Mouse (Mus musculus): ENCODE results near the gene Qser1. TPM values are rescaled to one million over a fixed set of nuclear protein-coding genes. Genes with fewer than 3 reads are reported as not detected.
A peak's percentile ranks its signal among the peaks of the same experiment; 100 is the strongest.
"Not testable (repeated sequence)": the region's sequence is repeated elsewhere in the genome, so short reads cannot be mapped to it uniquely, and the experiment has no call there.

The Qser1 gene
- polyA plus RNA-seq, 1 experiment from 2014 or later = 12.4 TPM

- no peaks in the 10 kb centered on the region for H3K36me3 ChIP-seq (ENCODE audit: control insufficient read depth, insufficient read depth, low read length)
- H3K27me3 ChIP-seq (ENCODE audit: control insufficient read depth, insufficient read depth, low read length) = no peaks in the 10 kb centered on the region
- no peaks in the 10 kb centered on the region for H3K4me1 ChIP-seq (ENCODE audit: control insufficient read depth, insufficient read depth, low read length)
- ATAC-seq (ENCODE audit: low read depth) = no peak
- H3K27ac ChIP-seq (ENCODE audit: low read depth, low read length) = no peak overlapping the region
- no peak overlapping the region for H3K4me2 ChIP-seq (ENCODE audit: low read depth, low read length)
- H3K4me3 ChIP-seq (ENCODE audit: low read depth, low read length) = no peak overlapping the region
- H3K9ac ChIP-seq (replicated peaks; ENCODE audit: low read depth, low read length) = no peak overlapping the region
- no peaks in the 10 kb centered on the region for H3K9me3 ChIP-seq (ENCODE audit: control insufficient read depth, low read length)
These were observed 24.4 kb upstream of the Qser1 start for GRCm38 (mm10) chr2:104840974-104841373.

GRCm38 (mm10) chr2:104832486-104832885 lies 15.9 kb upstream of the Qser1 start:
- Histone ChIP-seq H3K36me3 (ENCODE audit: control insufficient read depth, insufficient read depth, low read length) (no peaks in the 10 kb centered on the region), H3K4me3 (ENCODE audit: low read depth, low read length) (no peak overlapping the region), H3K9me3 (ENCODE audit: control insufficient read depth, low read length) (no peaks in the 10 kb centered on the region), H3K27ac (ENCODE audit: low read depth, low read length) (no peak overlapping the region), H3K4me2 (ENCODE audit: low read depth, low read length) (no peak overlapping the region), H3K27me3 (ENCODE audit: control insufficient read depth, insufficient read depth, low read length) (no peaks in the 10 kb centered on the region), H3K4me1 (ENCODE audit: control insufficient read depth, insufficient read depth, low read length) (no peaks in the 10 kb centered on the region), H3K9ac (replicated peaks; ENCODE audit: low read depth, low read length) (no peak overlapping the region)
- WGBS = 90% methylated on average over 2 of the region's 2 CpGs
- ATAC-seq (ENCODE audit: low read depth) = no peak

GRCm38 (mm10) chr2:104826191-104826590 lies 9.6 kb upstream of the Qser1 start:
- Histone ChIP-seq H3K9me3 (ENCODE audit: control insufficient read depth, low read length) (no peaks in the 10 kb centered on the region), H3K9ac (replicated peaks; ENCODE audit: low read depth, low read length) (no peak overlapping the region), H3K4me1 (ENCODE audit: control insufficient read depth, insufficient read depth, low read length) (no peaks in the 10 kb centered on the region), H3K4me3 (ENCODE audit: low read depth, low read length) (no peak overlapping the region), H3K27me3 (ENCODE audit: control insufficient read depth, insufficient read depth, low read length) (no peaks in the 10 kb centered on the region), H3K4me2 (ENCODE audit: low read depth, low read length) (no peak overlapping the region), H3K36me3 (ENCODE audit: control insufficient read depth, insufficient read depth, low read length) (no peaks in the 10 kb centered on the region), H3K27ac (ENCODE audit: low read depth, low read length) (no peak overlapping the region)
- 92% methylated on average over 4 of the region's 4 CpGs for WGBS
- ATAC-seq (ENCODE audit: low read depth) = no peak

GRCm38 (mm10) chr2:104818763-104819162 lies 2.2 kb upstream of the Qser1 start:
- not testable (repeated sequence) for H3K9me3 ChIP-seq (ENCODE audit: control insufficient read depth, low read length); H3K4me2 ChIP-seq (ENCODE audit: low read depth, low read length); H3K36me3 ChIP-seq (ENCODE audit: control insufficient read depth, insufficient read depth, low read length); H3K27ac ChIP-seq (ENCODE audit: low read depth, low read length); H3K4me1 ChIP-seq (ENCODE audit: control insufficient read depth, insufficient read depth, low read length); H3K27me3 ChIP-seq (ENCODE audit: control insufficient read depth, insufficient read depth, low read length); ATAC-seq (ENCODE audit: low read depth); H3K9ac ChIP-seq (replicated peaks; ENCODE audit: low read depth, low read length); H3K4me3 ChIP-seq (ENCODE audit: low read depth, low read length)
- 92% methylated on average over 3 of the region's 3 CpGs for WGBS

GRCm38 (mm10) chr2:104817555-104818330 lies 1.2 kb upstream of the Qser1 start:
- Histone ChIP-seq H3K4me3 (ENCODE audit: low read depth, low read length) (peak overlapping the region; percentile 95), H3K27ac (ENCODE audit: low read depth, low read length) (no peak overlapping the region; the same call in 1 of the 2 replicates), H3K9me3 (ENCODE audit: control insufficient read depth, low read length) (no peaks in the 10 kb centered on the region), H3K27me3 (ENCODE audit: control insufficient read depth, insufficient read depth, low read length) (no peaks in the 10 kb centered on the region), H3K36me3 (ENCODE audit: control insufficient read depth, insufficient read depth, low read length) (no peaks in the 10 kb centered on the region), H3K4me1 (ENCODE audit: control insufficient read depth, insufficient read depth, low read length) (peaks cover 2% of the 10 kb centered on the region; the same call in 1 of the 2 replicates), H3K9ac (replicated peaks; ENCODE audit: low read depth, low read length) (peak overlapping the region; percentile 99), H3K4me2 (ENCODE audit: low read depth, low read length) (peak overlapping the region; percentile 67)
- ATAC-seq (ENCODE audit: low read depth) = 0 out of 2 replicates have a peak, but pooled peaks have one; percentile 1
- 4% methylated on average over 15 of the region's 15 CpGs for WGBS

GRCm38 (mm10) chr2:104816866-104817439 lies 393 bp upstream of the Qser1 start:
- WGBS = under 1% methylated on average over 37 of the region's 51 CpGs
- Histone ChIP-seq H3K27me3 (ENCODE audit: control insufficient read depth, insufficient read depth, low read length) (no peaks in the 10 kb centered on the region), H3K27ac (ENCODE audit: low read depth, low read length) (peak overlapping the region; percentile 95)

GRCm38 (mm10) chr2:104815561-104816370 lies 794 bp downstream of the Qser1 start:
- peak overlapping the region; percentile 66 for H3K4me2 ChIP-seq (ENCODE audit: low read depth, low read length)
- H3K27ac ChIP-seq (ENCODE audit: low read depth, low read length) = peak overlapping the region; percentile 95
- H3K9ac ChIP-seq (replicated peaks; ENCODE audit: low read depth, low read length) = peak overlapping the region; percentile 99
- H3K9me3 ChIP-seq (ENCODE audit: control insufficient read depth, low read length) = no peaks in the 10 kb centered on the region
- H3K4me1 ChIP-seq (ENCODE audit: control insufficient read depth, insufficient read depth, low read length) = peaks cover 2% of the 10 kb centered on the region; the same call in 1 of the 2 replicates
- H3K36me3 ChIP-seq (ENCODE audit: control insufficient read depth, insufficient read depth, low read length) = no peaks in the 10 kb centered on the region
- no peaks in the 10 kb centered on the region for H3K27me3 ChIP-seq (ENCODE audit: control insufficient read depth, insufficient read depth, low read length)
- peak; percentile 39 for ATAC-seq (ENCODE audit: low read depth)
- WGBS = under 1% methylated on average over 33 of the region's 33 CpGs
- peak overlapping the region; percentile 95 for H3K4me3 ChIP-seq (ENCODE audit: low read depth, low read length)

More at GRCm38 (mm10) chr2:104816866-104817439, 393 bp upstream of the Qser1 start:
- peak; percentile 98 for ATAC-seq (ENCODE audit: low read depth)
- Histone ChIP-seq H3K9me3 (ENCODE audit: control insufficient read depth, low read length) (no peaks in the 10 kb centered on the region), H3K9ac (replicated peaks; ENCODE audit: low read depth, low read length) (peak overlapping the region; percentile 99), H3K4me3 (ENCODE audit: low read depth, low read length) (peak overlapping the region; percentile 95), H3K4me1 (ENCODE audit: control insufficient read depth, insufficient read depth, low read length) (peaks cover 2% of the 10 kb centered on the region; the same call in 1 of the 2 replicates), H3K4me2 (ENCODE audit: low read depth, low read length) (peak overlapping the region; percentile 67), H3K36me3 (ENCODE audit: control insufficient read depth, insufficient read depth, low read length) (no peaks in the 10 kb centered on the region)

- no peak overlapping the region for H3K4me3 ChIP-seq (ENCODE audit: low read depth, low read length)
- H3K9ac ChIP-seq (replicated peaks; ENCODE audit: low read depth, low read length) = no peak overlapping the region
- no peak for ATAC-seq (ENCODE audit: low read depth)
- 54% methylated on average over 5 of the region's 5 CpGs for WGBS
- peak overlapping the region; percentile 21; the same call in 1 of the 2 replicates for H3K4me2 ChIP-seq (ENCODE audit: low read depth, low read length)
- H3K9me3 ChIP-seq (ENCODE audit: control insufficient read depth, low read length) = no peaks in the 10 kb centered on the region
- H3K36me3 ChIP-seq (ENCODE audit: control insufficient read depth, insufficient read depth, low read length) = no peaks in the 10 kb centered on the region
- H3K27ac ChIP-seq (ENCODE audit: low read depth, low read length) = no peak overlapping the region
- peaks cover 2% of the 10 kb centered on the region; the same call in 1 of the 2 replicates for H3K4me1 ChIP-seq (ENCODE audit: control insufficient read depth, insufficient read depth, low read length)
- H3K27me3 ChIP-seq (ENCODE audit: control insufficient read depth, insufficient read depth, low read length) = no peaks in the 10 kb centered on the region
These were observed 2.2 kb downstream of the Qser1 start for GRCm38 (mm10) chr2:104814181-104814951.
